Mouse (Mus musculus) c-Kit-negative CD71-positive TER-119-positive erythroid progenitor cells, embryonic 14.5 days (primary cell): ENCODE results near the gene Mmp23.
"Not testable (repeated sequence)": the region's sequence is repeated elsewhere in the genome, so short reads cannot be mapped to it uniquely, and the experiment has no call there.

ENCODE experiments used
- DNase-seq: peaks from one replicate; pipeline ENCODE4 v3.0.0-alpha.2; 2013; ENCODE audit warnings: low read depth, low spot score

Mmp23 gene

GRCm38 (mm10) chr4:155654456-155655298 is 1.5 kb upstream of the Mmp23 start:
- DNase-seq, result no peak

- no peak for DNase-seq
Measured at GRCm38 (mm10) chr4:155654183-155654455, 935 bp upstream of the Mmp23 start.

GRCm38 (mm10) chr4:155653451-155654182 is 433 bp upstream of the Mmp23 start:
- DNase-seq, result no peak

GRCm38 (mm10) chr4:155652283-155653085 is 700 bp downstream of the Mmp23 start:
- no peak for DNase-seq

- DNase-seq, result no peak
Measured at GRCm38 (mm10) chr4:155651553-155652269, 1.5 kb downstream of the Mmp23 start.

GRCm38 (mm10) chr4:155649355-155649754 is 3.8 kb downstream of the Mmp23 start:
- no peak for DNase-seq

GRCm38 (mm10) chr4:155645721-155646120 is 7.5 kb downstream of the Mmp23 start:
- DNase-seq, result no peak

GRCm38 (mm10) chr4:155645308-155645707 is 7.9 kb downstream of the Mmp23 start, which contains the start of gene Gm10563:
TSS of gene Gm10563 (minus strand) at chr4:155645408.
- not testable (repeated sequence) for DNase-seq

- DNase-seq, result no peak
Measured at GRCm38 (mm10) chr4:155643531-155643930, 9.7 kb downstream of the Mmp23 start.

GRCm38 (mm10) chr4:155635766-155636499 is 17.3 kb downstream of the Mmp23 start:
- no peak for DNase-seq

GRCm38 (mm10) chr4:155630267-155630666 is 22.9 kb downstream of the Mmp23 start:
- DNase-seq, result no peak

GRCm38 (mm10) chr4:155624338-155625291 is 28.6 kb downstream of the Mmp23 start, which contains the start of gene Cdk11b:
TSS of gene Cdk11b (plus strand) at chr4:155624854.
- DNase-seq, result peak; percentile 91

- no peak for DNase-seq
Measured at GRCm38 (mm10) chr4:155618321-155618720, 34.9 kb downstream of the Mmp23 start.

- DNase-seq, result no peak
Measured at GRCm38 (mm10) chr4:155613264-155613663, 39.9 kb downstream of the Mmp23 start.

GRCm38 (mm10) chr4:155611860-155612259 is 41.3 kb downstream of the Mmp23 start:
- DNase-seq, result no peak

GRCm38 (mm10) chr4:155606825-155607224 is 46.4 kb downstream of the Mmp23 start:
- DNase-seq, result no peak

- DNase-seq, result no peak
Measured at GRCm38 (mm10) chr4:155605132-155605531, 48.1 kb downstream of the Mmp23 start.

GRCm38 (mm10) chr4:155603801-155604200 is 49.4 kb downstream of the Mmp23 start:
- DNase-seq, result no peak

- DNase-seq, result no peak
Measured at GRCm38 (mm10) chr4:155602753-155603152, 50.4 kb downstream of the Mmp23 start.
